10 mouse cellular contexts compared by ENCODE assay signal in the genomic region with DNA sequence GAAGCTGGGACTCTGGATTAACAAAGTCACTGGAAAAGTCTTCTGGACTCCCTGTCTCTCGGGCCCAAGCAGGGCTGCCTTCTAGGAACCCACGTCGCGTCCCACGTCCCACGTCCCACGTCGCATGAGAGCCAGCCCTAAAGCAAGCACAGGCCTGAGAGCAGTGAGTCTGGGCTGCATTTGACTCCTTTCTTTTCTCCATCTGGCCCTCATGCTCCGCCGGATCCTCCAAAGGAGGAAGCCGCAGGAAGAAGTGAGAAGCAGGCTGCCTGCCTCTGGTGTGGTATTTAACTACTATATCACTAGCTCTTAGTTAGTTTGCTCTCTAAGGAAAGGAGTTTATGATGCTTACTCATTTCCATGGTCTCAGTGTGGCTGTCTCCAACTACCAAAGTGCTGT. TPM values are rescaled to one million over a fixed set of nuclear protein-coding genes. Genes with fewer than 3 reads are reported as not detected.
DNase-seq lines count a peak whose midpoint lies in the region; ATAC-seq and TF ChIP-seq lines count a peak whose summit lies in the region.
"Had no signal": no experiment of that assay in that cellular context is flagged by ENCODE, and none has a peak within 500 bp of the region (broad histone marks: within the 10 kb centered on the region; RNA-seq: fewer than 3 reads in every experiment).

No protein-coding gene starts in this region.

- no peaks in the 10 kb centered on the region for H3K36me3 ChIP-seq in limb, embryonic 14.5 days (ENCODE audit: control insufficient read depth, insufficient read depth, low read length)
- no peaks in the 10 kb centered on the region for H3K36me3 ChIP-seq in limb, embryonic 10.5 days
- H3K36me3 ChIP-seq in E14TG2a.4 (ENCODE audit: insufficient read depth, low read length) = no peaks in the 10 kb centered on the region
- H3K36me3 ChIP-seq in embryonic facial prominence, embryonic 15.5 days = no peaks in the 10 kb centered on the region
- H3K36me3 ChIP-seq: limb, embryonic 15.5 days had no signal

- H3K4me1 ChIP-seq in limb, embryonic 14.5 days (ENCODE audit: control insufficient read depth, insufficient read depth, low read length) = peaks cover 11% of the 10 kb centered on the region; the same call in 1 of the 2 replicates
- H3K4me1 ChIP-seq in limb, embryonic 10.5 days = peaks cover 27% of the 10 kb centered on the region
- peaks cover 57% of the 10 kb centered on the region for H3K4me1 ChIP-seq in E14TG2a.4 (replicated peaks; ENCODE audit: low read depth, low read length)
- H3K4me1 ChIP-seq in embryonic facial prominence, embryonic 15.5 days = peaks cover 35% of the 10 kb centered on the region

- peak overlapping the region; percentile 60 for H3K4me3 ChIP-seq in gastrocnemius, adult 2 months
- H3K4me3 ChIP-seq in limb, embryonic 14.5 days (replicated peaks; ENCODE audit: low read length) = no peak overlapping the region
- H3K4me3 ChIP-seq in limb, embryonic 10.5 days = no peak overlapping the region
- H3K4me3 ChIP-seq in E14TG2a.4 (replicated peaks; ENCODE audit: low read length) = peak overlapping the region; percentile 94
- no peak overlapping the region for H3K4me3 ChIP-seq in embryonic facial prominence, embryonic 15.5 days (replicated peaks)

- DNase-seq in gastrocnemius, adult 2 months = no peak
- DNase-seq in gastrocnemius, postnatal 14 days = no peak
- no peak for DNase-seq in limb, embryonic 14.5 days (ENCODE audit: low spot score)
- no peak for DNase-seq in limb, embryonic 10.5 days (ENCODE audit: low spot score)
- DNase-seq in thymus, postnatal 36 days = no peak
- no peak for DNase-seq in T-cell, adult 2 months (ENCODE audit: low spot score)

- H3K9me3 ChIP-seq in limb, embryonic 14.5 days (ENCODE audit: control insufficient read depth, low read length) = no peaks in the 10 kb centered on the region
- no peaks in the 10 kb centered on the region for H3K9me3 ChIP-seq in limb, embryonic 10.5 days (replicated peaks)
- 0 out of 2 replicates have a peak, but pooled peaks cover 4% of the 10 kb centered on the region for H3K9me3 ChIP-seq in E14TG2a.4 (ENCODE audit: low read length)
- no peaks in the 10 kb centered on the region for H3K9me3 ChIP-seq in embryonic facial prominence, embryonic 15.5 days (replicated peaks)
- H3K9me3 ChIP-seq: limb, embryonic 15.5 days had no signal

- H3K9ac ChIP-seq in limb, embryonic 14.5 days (ENCODE audit: low read depth, low read length, severe bottlenecking) = no peak overlapping the region
- H3K9ac ChIP-seq in embryonic facial prominence, embryonic 15.5 days = no peak overlapping the region
- H3K9ac ChIP-seq: limb, embryonic 15.5 days had no signal

- ATAC-seq in limb, embryonic 14.5 days (ENCODE audit: low FRiP score, low read depth) = no peak
- ATAC-seq in embryonic facial prominence, embryonic 15.5 days (ENCODE audit: insufficient number of reproducible peaks, low FRiP score, low TSS enrichment, low read depth) = no peak

- peak overlapping the region; percentile 32; the same call in 1 of the 2 replicates for H3K4me2 ChIP-seq in limb, embryonic 14.5 days (replicated peaks; ENCODE audit: low read depth, low read length, severe bottlenecking)
- peak overlapping the region; percentile 41; the same call in 1 of the 2 replicates for H3K4me2 ChIP-seq in embryonic facial prominence, embryonic 15.5 days (replicated peaks)

- TF ChIP-seq CTCF in gastrocnemius, adult 2 months (IDR thresholded peaks at IDR 0.05) = no peak
- no peak for TF ChIP-seq CTCF in E14TG2a.4 (conservative IDR thresholded peaks at IDR 0.05; ENCODE audit: low read length)

- H3K27ac ChIP-seq in gastrocnemius, adult 2 months = peak overlapping the region; percentile 82
- no peak overlapping the region for H3K27ac ChIP-seq in limb, embryonic 14.5 days (replicated peaks; ENCODE audit: low read depth, low read length)
- no peak overlapping the region for H3K27ac ChIP-seq in limb, embryonic 10.5 days
- 0 out of 2 replicates have a peak overlapping the region, but pooled peaks have one; percentile 28 for H3K27ac ChIP-seq in embryonic facial prominence, embryonic 15.5 days (replicated peaks)
- H3K27ac ChIP-seq: limb, embryonic 15.5 days had no signal

- intact Hi-C loops in gastrocnemius, adult 2 months (cut with DNase I) = loop anchor here (5.0 kb wide), 3 partner anchors 67 to 267 kb away; no protein-coding TSS in a partner anchor
- intact Hi-C loops in gastrocnemius, postnatal 14 days (cut with DNase I; ENCODE audit: low total_unique reads) = loop anchor here (5.0 kb wide), 1 partner anchor 322 kb away; no protein-coding TSS in a partner anchor

- WGBS in limb, embryonic 14.5 days = 83% methylated on average over 11 of the region's 11 CpGs
- WGBS in limb, embryonic 10.5 days = 86% methylated on average over 11 of the region's 11 CpGs
- WGBS in embryonic facial prominence, embryonic 15.5 days = 80% methylated on average over 11 of the region's 11 CpGs

- no peak for TF ChIP-seq POLR2A in limb, embryonic 14.5 days (IDR thresholded peaks at IDR 0.05; ENCODE audit: borderline replicate concordance, extremely low read depth, insufficient read depth, insufficient read length)

- H3K27me3 ChIP-seq in limb, embryonic 14.5 days (ENCODE audit: control insufficient read depth, insufficient read depth, low read length) = no peaks in the 10 kb centered on the region
- H3K27me3 ChIP-seq in limb, embryonic 10.5 days (ENCODE audit: low read depth, poor library complexity, severe bottlenecking) = no peaks in the 10 kb centered on the region
- no peaks in the 10 kb centered on the region for H3K27me3 ChIP-seq in E14TG2a.4 (ENCODE audit: insufficient read depth, low read length)
- no peaks in the 10 kb centered on the region for H3K27me3 ChIP-seq in embryonic facial prominence, embryonic 15.5 days
- H3K27me3 ChIP-seq: limb, embryonic 15.5 days; Patski had no signal

RNA-seq across cellular contexts. Expression of gene Nufip1, which starts 39.8 kb away (rescaled TPM):
- total RNA-seq in gastrocnemius, adult 2 months (2021) = 1 to 10 TPM; 3.8 to 3.9 TPM
- 1 to 10 TPM; 3.6 to 3.8 TPM for total RNA-seq in gastrocnemius, postnatal 14 days (2021)
- polyA plus RNA-seq in limb, embryonic 14.5 days (2012; rRNA removed) = 8.4 and 9.9 TPM in 2 replicates
- polyA plus RNA-seq in limb, embryonic 14.5 days (2014; fragmentation: Nextera tagmentation; extraction: Ambion mirVana) = 13.8 and 14.5 TPM in 2 replicates
- 21.8 and 22.3 TPM in 2 replicates for polyA plus RNA-seq in limb, embryonic 10.5 days (2016; fragmentation: Nextera tagmentation; extraction: Ambion mirVana)
- polyA plus RNA-seq in embryonic facial prominence, embryonic 15.5 days (2015; fragmentation: Nextera tagmentation; extraction: Ambion mirVana) = 13.1 TPM in 2 replicates

RNA-seq across cellular contexts. Expression of gene Gpalpp1, which starts 39.9 kb away (rescaled TPM):
- total RNA-seq in gastrocnemius, adult 2 months (2021) = 1 to 10 TPM; 5.8 to 7.4 TPM
- 1 to 10 TPM; 6.5 to 6.9 TPM for total RNA-seq in gastrocnemius, postnatal 14 days (2021)
- 9.0 and 10.6 TPM in 2 replicates for polyA plus RNA-seq in limb, embryonic 14.5 days (2012; rRNA removed)
- 12.7 and 12.9 TPM in 2 replicates for polyA plus RNA-seq in limb, embryonic 14.5 days (2014; fragmentation: Nextera tagmentation; extraction: Ambion mirVana)
- polyA plus RNA-seq in limb, embryonic 10.5 days (2016; fragmentation: Nextera tagmentation; extraction: Ambion mirVana) = 13.8 and 15.1 TPM in 2 replicates
- 11.9 and 12.7 TPM in 2 replicates for polyA plus RNA-seq in embryonic facial prominence, embryonic 15.5 days (2015; fragmentation: Nextera tagmentation; extraction: Ambion mirVana)

Comparison
In these comparisons a context has a peak if more than half of its experiments do, and no peak if none do; other contexts are left out.
1. H3K27ac ChIP-seq: peak in gastrocnemius, adult 2 months (single experiment) and embryonic facial prominence, embryonic 15.5 days (single experiment); none in limb, embryonic 14.5 days (single experiment) and limb, embryonic 10.5 days (single experiment).
2. H3K4me3 ChIP-seq: peak in gastrocnemius, adult 2 months (single experiment) and E14TG2a.4 (single experiment); none in limb, embryonic 14.5 days (single experiment), limb, embryonic 10.5 days (single experiment) and embryonic facial prominence, embryonic 15.5 days (single experiment).